Mouse (Mus musculus): ENCODE measurements at regions not wholly inside any gene's neighbourhood (a gene's known extent, or its start where the extent isn't known, plus 50 kb on each side); places are given as distances from the start of the nearest gene placed in this dataset.
A peak's percentile ranks its signal among the peaks of the same experiment; 100 is the strongest.

DNA sequence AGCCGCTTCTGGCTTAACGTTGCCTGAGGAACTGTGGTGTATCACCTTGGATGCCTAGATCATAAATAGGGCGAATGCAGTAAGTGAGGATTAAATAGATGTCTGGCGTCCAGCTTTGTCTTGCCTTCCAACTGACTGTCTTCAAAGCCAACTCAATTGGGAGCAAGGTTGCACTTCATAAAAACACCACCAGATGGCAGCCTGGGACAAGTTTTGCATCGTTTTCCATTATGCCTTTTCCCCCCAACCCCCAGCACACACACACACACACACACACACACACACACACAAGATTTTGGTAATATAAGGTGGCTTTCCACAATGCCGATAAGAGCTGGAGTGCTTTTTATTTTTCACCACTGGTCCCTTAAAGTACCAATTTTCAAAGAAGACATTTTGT, 209.3 kb downstream of the Mtrr start:
- peak; percentile 2 for DNase-seq

Measured in cerebellum, adult 9-10 months (tissue).